Mouse (Mus musculus) right cerebral cortex, postnatal 14 days (tissue): Measurements from ENCODE around the gene Nck2.
A peak's percentile ranks its signal among the peaks of the same experiment; 100 is the strongest.

Experiments
- DNase-seq: peaks from one replicate; pipeline ENCODE4 v3.0.0; 2022

Nck2 gene

DNA sequence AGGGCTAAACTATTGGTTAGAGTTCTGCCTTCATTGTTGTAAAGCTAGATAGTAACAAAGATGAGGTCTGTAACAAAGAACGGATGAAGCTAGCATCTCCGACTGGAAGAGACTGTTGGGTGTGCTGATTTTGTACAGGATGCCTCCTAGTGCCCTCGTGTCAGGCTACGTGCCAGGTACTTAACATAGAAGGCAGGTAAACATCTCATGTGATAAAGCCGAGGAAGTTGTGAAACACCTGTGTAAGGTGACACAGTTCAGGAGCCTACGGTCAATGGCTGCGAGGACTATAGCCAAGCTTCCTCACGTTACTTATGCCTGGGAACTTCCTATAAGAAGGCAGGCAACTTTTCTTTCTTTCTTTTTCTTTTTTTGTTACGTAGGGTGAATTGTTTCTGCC is at the start of gene Nck2:
TSS of gene Nck2 (plus strand) at position 49 of the 400 bp plus-strand sequence.
- no peak for DNase-seq

- DNase-seq: no peak
Observed at GRCm38 (mm10) chr1:43395040-43395439, 49.3 kb upstream of the Nck2 start.

DNA sequence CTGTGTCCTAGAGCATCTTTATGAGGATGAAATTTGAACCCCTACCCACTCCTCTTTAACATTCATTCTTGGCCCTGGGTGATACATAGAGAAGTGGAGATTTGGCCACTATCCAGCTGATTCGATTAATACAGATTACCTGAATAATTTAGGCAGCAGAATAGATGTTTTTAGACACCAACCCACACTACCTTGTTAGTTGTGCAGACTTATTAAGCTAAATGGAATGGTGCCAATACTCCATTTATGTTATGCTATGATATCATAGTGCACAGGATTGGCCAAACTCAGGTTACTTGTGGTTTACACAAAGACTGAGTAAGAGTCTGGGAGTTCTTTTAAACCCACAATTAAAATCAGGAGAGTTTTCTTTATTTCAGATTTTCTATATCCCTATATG is 48.6 kb upstream of the Nck2 start:
- no peak for DNase-seq

- DNase-seq: no peak
Observed at GRCm38 (mm10) chr1:43396522-43396921, 47.9 kb upstream of the Nck2 start.

- no peak for DNase-seq
Observed at GRCm38 (mm10) chr1:43397096-43397495, 47.3 kb upstream of the Nck2 start.

DNA sequence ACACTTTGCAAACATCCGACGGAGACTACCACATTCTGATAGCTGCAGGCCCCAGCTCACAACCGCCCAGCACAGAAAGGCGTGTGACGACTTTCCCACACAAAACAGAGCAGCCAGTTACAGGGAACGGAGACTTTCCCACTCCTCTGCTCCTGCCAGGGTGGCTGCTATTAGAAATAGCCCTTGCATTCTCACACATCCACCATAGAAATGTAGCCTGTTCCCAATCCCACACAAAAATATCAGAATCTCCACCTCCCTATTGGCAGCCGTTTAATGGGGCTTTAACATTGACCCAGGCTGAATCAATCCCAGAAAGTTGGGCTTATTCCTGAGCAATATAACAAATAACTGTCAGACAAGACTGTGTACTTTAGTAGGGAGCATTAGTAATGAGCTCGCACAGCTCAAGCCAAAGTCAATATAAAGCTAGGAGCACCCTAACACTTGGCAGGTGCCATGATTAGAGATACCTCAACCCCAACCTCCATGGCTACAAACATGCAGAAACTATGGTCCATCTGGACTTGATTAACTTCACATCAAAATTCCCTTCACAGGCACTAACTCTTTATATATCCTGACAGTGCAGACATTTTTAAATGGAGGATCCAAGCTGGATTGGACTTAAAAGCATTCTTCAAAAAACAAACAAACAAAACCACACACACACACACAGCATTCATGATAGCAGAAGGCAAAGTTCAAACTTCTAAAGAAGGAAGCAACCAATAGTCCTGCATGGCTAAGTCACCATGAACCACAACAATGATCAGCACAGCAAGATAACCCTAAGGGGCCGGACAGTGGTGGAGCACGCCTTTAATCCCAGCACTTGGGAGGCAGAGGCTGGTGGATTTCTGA is 45.4 kb upstream of the Nck2 start:
- no peak for DNase-seq

DNA sequence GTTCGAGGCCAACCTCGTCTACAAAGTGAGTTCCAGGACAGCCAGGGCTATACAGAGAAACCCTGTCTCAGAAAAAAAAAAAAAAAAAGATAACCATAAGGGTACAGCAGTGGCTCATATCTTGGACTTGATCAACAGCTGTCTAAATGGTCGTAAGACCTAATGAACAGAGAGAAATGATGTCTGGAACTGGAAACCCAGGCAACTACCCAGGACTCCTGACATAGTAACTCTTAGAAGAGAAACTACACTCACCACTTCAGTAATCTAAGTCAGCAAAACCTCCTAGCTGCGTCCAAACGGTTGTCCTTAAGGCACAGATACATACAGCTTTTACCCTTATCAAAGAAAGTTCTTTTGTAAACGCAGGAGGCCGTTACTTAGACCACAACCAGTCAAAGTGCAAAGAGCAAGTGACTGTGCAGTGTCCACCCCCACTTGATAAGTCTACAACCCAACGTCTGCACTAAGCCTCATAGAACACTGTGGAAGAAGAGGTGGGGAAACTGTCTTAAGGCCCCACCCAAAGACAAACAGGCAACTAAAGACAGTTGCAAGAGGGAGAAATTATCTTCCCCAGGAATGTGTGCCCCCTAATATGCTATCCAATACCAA is 44.7 kb upstream of the Nck2 start:
- no peak for DNase-seq

GRCm38 (mm10) chr1:43400655-43401054 is 43.7 kb upstream of the Nck2 start:
- DNase-seq: no peak

DNA sequence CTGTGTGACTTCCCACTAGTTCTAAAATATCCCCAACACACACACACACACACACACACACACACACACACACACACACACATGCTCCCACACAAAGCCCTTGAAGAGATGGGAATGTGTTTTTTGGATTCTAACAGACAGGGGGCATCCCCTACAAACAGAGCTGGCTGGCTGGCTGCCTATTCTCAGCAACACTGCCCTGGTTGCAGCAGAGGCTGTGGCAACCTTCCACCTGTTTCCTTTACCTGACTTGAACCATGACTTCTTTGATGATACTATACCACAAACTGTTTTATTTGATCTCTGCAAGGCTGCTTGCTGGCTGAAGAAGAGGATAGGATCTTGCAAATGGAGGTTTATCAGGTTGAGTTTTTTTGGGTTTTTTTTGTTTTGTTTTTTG is 41.0 kb upstream of the Nck2 start:
- DNase-seq: peak; percentile 19

DNA sequence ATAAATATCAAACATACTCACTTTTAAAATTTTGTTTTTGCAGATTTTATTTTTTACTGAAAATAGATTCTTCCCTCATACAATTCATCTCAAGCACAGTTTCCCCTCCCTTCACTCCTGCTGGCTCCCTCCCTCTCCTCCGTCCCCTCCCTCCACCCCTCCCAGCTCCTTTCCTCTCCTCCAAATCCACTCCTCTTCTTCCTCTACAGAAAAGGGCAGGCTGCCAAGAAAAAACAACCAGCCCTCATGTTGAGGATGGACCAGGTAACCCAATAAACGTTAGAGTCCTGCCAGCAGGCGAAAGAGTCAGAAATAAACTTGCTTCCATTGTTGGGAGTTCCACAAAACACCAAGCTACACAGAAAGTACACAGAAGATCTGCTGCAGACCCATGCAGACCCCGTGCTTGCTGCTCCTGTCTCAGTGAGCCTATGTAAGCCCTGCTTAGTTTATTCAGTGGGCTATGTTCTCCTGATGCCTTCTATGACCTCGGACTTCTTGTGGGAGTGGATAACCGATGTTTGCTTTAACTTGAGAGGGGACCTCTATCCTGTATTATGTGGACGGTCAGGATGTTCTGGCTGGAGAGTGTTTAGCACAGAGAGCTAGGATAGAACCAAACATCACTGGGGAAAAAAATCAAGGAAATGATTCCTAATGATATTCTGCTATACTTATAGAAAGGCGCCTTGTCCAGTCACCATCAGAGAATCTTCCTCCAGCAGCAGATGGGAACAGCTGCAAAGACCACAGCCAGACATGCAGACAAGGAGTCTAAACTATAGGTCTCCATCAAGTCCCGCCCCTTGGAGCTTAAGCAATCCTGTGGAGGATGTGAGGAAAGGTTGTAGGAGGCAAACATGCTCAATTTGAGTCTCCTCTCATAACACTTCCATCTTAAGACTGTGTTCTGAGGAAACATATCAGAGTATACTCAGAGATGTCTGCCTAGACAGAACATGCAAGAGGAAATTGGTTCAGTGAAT is 39.4 kb upstream of the Nck2 start:
- no peak for DNase-seq

DNA sequence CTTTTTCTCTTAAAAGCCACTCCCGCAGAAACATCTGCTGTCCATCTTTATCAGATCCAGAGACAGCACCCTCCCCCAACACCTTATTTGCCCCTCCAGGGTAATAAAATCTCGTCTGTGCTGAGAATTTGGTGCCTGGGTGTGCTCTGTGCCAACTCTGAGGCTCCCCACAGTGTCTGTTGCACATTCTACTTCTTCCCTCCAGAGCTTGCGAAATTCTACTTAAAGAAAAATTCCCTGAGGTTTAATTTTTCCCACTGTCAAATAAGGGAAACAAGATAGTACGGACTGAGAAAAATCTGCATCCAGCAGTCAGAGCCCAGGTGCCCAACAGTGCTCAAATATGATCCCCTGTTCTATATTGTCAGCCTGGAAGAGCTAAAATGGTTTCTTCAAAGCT is 35.4 kb upstream of the Nck2 start:
- DNase-seq: no peak

DNA sequence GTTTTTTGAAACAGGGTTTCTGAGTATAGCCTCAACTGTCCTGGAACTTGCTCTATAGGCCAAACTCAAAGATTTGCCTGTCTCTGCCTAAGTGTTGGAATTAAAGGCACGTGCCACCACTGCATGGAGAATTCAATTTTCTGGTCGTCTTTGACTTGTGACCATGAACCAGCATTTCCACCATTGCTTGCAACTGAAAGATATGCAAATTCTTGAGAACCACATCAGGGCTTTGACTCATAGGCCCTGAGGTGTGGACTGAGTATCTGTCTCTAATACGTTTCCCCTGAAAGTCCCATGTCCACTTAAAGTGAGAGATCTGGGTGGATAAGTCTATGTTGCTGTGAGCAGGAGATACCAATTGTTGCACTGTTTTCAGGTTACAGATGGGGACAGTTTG is 31.6 kb upstream of the Nck2 start:
- no peak for DNase-seq

- no peak for DNase-seq
Observed at GRCm38 (mm10) chr1:43413298-43413697, 31.1 kb upstream of the Nck2 start.

GRCm38 (mm10) chr1:43413749-43414148 is 30.6 kb upstream of the Nck2 start:
- DNase-seq: no peak

DNA sequence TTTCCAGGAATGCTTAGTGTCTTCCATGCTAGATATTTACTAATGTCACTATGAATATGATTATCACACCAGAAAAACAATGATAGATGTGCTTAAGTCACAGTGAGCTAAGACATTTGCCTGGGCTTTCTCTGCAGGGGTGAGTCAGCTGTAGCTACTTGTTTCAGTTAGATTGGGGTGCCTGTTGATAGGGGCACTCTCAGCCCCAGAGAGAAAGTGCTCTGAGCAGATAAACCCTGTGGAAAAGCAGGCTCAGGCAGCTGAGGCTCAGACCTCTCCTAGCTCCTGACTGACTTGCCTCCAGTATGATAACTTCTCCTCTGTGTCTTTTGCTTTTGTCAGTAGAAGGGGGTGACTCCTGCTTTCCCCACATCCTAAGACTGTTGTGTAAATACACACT is 30.2 kb upstream of the Nck2 start:
- no peak for DNase-seq

- no peak for DNase-seq
Observed at GRCm38 (mm10) chr1:43414971-43415370, 29.4 kb upstream of the Nck2 start.

DNA sequence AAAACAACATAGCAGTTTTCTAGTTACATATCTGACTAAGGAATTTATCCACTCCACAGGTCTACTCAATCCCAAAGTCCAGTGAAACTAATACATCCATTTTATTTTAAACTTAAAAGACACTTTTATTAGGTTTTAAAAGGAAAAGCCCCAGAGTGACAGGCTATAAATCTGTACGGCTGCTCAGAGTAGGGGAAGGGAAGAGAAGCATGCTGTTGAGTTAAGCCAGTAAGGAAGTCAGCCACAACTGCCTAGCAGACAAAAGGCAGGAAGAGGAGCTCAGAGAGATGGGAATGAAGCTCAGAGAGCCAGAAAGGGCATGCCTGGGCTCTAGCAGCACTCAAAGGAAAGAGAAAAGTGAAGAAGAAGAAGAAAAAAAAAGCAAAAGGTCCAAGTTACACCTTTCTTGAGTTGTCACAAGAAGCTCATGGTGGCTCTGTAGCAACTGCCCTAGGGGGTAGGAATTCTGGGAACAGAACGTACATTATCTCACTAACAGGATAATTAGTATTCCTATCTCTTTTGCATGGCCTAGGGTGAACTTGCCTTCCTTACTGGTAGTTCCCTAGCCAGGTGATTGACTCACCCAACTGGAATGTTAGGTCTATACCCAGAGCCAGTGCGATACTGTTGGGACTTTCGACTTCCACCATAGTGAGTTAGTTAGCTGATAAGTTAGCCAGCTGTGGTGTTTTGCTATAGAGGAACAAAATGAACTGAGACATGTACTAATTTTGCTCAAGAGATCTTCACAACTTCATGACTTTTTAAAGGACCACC is 21.2 kb upstream of the Nck2 start:
- DNase-seq: no peak

GRCm38 (mm10) chr1:43426526-43426925 is 17.9 kb upstream of the Nck2 start:
- DNase-seq: no peak

GRCm38 (mm10) chr1:43426993-43427535 is 17.3 kb upstream of the Nck2 start:
- no peak for DNase-seq

GRCm38 (mm10) chr1:43429924-43430876 is 14.2 kb upstream of the Nck2 start:
- DNase-seq: no peak

DNA sequence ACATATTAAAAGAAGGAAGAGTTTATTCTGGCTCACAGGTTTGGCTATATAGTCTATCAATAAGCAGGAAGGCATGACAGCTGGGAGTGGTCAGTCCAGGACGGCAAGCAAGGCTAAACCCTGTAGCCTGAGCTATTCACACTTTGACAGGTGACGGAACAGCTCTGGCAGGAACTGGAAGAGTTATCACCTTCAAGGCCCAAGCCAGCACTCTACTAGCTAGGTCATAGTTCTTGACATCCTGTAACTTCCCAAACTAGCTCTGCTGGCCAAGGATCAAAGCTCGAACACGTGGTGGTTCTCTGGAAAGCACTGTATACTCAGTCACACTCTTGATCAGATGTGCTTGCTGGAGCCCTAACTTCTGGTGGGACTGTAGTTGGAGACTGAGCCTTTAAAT is 10.5 kb upstream of the Nck2 start:
- no peak for DNase-seq
